Mouse (Mus musculus) right cerebral cortex, postnatal 14 days (tissue): ENCODE measurements at regions not wholly inside any gene's neighbourhood (a gene's known extent, or its start where the extent isn't known, plus 50 kb on each side); places are given as distances from the start of the nearest gene placed in this dataset.

Experiments
- DNase-seq: peaks from one replicate; pipeline ENCODE4 v3.0.0; 2022

- no peak for DNase-seq
These were observed 88.6 kb downstream of the Inhba start for GRCm38 (mm10) chr13:16100253-16100652.

DNA sequence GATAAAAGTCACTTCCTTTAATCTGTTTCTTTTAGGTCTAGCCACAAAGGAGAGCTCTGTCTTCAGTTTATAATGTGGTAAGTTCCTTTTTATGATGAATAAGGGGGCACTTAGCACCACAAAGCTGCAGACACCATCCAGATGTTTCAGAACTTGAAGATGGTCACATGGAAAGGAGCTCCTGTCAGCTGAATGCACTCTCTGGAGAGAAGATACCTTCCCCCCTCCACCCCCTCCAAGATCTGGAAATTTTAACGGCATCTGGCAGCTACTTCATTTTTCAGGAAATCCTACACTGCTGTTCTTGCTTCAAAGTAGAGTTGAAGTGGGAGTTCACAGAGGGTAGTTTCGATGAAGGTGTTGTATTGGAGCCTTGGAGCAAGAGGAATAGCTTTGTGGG lies 103.2 kb downstream of the Inhba start:
- DNase-seq, result no peak

DNA sequence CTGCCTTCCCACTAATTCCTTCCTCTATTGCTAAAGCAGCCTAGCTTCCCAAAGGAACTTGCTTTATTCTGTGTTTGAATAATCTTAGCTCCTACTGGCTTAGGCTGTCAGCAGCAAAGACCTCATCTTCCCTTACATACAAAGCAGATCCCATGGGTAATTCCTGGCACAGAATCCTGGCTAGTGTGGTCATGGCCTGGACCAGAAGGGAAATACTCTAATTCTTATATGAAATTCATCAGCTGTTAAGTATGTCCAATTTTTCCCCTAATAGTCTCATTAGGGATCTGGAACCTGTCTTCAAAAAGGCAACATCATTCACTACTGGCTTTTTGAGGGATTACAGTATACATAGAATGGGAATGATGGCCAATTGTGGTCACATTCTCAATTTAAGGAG lies 135.0 kb downstream of the Inhba start:
- DNase-seq, result no peak

DNA sequence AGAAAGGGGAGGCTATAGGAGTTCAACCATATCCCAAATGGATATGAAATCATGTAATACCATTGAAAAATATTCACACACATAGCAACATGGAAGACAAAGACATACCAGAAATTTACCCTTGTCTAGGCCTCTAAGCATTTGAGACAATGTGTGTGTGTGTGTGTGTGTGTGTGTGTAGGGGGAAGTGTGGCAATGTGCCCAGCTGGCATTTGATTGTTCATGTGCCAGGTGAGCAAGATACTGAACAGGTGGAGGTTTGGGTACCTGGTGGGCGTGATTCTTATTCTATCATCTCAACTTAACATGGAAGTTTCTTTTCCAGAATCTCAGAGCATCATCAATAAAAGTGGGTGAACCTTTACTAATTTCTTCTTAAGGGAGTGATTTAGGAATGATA lies 143.3 kb downstream of the Inhba start:
- no peak for DNase-seq

- DNase-seq, result no peak
These were observed 153.7 kb downstream of the Inhba start for GRCm38 (mm10) chr13:16165204-16165894.

- no peak for DNase-seq
These were observed 185.0 kb downstream of the Inhba start for GRCm38 (mm10) chr13:16196692-16197091.

GRCm38 (mm10) chr13:16200046-16200445 lies 188.4 kb downstream of the Inhba start:
- DNase-seq, result no peak

GRCm38 (mm10) chr13:16203147-16203546 lies 191.5 kb downstream of the Inhba start:
- DNase-seq, result no peak

DNA sequence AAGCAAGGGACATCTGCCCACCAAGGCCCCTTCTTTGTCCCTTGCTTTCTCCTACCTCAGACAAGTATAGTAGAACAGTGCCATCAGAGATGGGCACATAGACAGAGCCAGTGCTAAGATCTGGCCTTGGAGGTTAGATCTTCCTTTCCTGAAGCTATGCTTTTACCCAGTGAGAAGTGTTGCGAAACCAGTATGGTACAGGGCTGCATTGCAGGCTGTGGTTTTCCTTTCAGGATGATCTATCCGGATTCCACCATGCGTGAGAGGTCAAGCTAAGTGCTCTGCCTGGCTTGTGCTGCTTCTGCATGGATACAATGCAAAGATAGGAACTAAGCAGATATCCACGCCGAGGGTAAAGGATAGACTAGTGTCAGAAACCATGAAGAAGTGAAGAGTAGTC lies 192.4 kb downstream of the Inhba start:
- DNase-seq, result no peak

DNA sequence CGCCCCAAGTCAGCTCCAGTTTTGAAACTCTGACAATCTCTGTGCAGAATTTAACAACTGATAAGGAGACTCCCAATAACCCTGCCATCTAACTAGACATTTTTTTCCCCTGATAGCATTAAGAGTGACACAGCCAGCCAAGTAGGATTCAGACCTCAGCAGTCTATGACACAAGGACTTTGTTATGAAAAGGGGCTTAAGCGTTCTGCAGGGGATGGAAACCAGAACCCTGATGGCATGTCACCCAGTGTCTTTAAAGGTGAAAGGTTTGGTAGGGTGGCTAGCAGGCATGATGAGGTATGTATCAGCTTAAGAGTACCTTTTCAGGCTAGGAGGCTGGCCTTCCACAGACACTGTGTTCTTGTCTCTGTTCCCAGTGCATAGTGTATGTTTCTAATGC lies 199.8 kb downstream of the Inhba start:
- DNase-seq, result no peak

DNA sequence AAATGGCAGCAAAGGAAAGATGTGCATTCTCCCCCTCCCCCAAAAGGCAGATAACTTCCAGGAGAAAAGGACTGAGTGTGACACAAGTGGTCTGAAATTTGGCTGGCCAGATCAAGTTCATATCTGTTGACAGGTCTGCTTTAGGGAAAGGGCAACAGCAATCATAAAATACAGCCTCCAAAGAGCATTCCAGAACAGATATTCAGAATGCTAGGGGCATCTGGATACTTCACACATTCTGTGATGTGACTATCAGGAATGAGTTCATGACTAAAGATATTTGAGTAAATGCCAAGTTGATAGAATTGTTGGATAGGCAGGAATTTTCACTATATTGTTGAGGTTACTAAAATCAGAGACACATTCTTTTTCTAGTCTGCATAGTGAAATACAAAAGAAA lies 208.2 kb downstream of the Inhba start:
- DNase-seq, result no peak

DNA sequence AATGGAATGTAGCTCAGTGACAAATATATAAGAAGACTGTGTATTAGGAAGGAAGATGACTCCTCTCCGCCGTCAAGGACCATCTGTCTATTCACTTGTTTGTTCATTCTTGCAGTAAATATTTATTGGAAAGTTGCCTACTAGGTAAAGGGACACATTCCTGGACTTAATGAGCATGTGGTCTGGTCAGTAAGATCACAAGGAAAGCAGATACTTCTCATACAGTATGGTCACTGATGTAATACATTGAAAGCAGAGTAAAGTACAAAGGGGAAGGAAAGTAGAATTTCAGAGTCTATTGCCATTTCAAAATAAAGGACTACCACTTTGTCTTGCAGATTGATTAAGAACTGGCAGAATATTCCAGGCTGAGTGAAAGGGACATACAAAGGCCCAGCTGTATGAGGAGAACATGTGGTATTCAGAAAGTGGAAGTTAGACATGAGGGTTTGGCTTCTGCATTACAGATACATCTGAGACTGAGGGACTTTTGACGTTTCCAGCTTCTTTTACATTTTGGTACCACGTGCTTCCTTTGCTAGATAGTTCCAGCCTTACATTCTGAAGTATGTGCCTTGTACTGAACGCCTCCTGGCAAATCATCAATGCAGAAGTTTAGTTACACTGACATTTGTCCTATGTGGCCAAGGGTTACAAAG lies 211.4 kb downstream of the Inhba start:
- DNase-seq, result no peak

DNA sequence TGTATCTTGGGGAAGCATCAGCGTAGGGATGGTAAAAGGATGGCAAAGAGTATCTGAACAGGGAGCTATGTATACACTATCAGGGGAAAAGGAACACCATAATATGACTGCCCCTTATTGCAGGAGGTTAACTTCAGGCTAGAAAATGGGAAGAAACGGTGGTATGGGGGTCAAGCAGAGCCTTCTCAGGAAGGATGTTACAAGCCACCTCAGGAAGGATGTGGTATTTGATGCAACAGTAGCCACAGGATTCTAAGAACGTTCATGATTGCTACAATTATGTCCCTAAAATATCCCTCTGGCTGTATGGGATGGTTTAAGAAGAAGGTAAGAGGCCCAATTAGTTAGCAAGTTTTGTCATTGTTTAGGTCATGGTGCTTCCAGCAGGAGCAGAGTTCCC lies 249.5 kb downstream of the Inhba start:
- no peak for DNase-seq

DNA sequence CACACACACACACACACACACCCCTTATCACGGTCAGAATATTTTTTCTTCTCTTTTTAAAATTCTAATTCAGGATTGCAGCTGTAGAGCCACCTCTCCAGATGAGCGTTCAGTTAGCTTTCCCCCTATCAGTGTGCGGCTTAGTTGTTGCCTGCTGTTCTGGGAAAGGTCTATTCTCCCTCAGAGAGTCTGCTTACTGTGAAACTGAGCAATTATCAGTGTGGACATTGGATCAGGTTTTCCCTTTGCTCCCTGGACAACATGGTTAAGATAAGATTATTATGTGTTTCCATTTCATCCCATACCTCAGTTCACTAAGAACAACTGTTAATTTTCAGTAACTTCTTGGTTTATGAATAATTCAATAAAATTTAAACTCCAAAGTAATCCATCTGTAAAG lies 268.3 kb downstream of the Inhba start:
- DNase-seq, result no peak

- no peak for DNase-seq
These were observed 269.1 kb downstream of the Inhba start for GRCm38 (mm10) chr13:16280742-16281141.

DNA sequence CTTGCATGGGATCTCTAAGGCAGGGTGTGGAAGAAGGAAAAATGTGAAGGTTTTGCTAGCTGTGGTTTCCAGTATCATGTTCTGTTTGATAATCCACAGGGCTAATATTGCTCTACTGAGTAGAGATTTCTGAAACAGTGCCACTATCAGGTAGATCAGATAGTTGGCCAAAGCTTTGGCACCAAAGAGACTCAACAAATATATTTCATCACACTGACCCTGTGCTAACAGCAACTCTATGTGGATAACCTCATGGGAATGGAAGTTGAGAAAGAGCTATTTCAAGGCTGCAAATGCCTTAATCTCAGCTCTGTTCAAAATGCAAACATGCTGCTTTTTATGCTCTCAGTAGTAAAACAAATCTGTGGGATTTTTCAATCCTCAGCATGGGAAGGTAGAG lies 270.1 kb downstream of the Inhba start:
- DNase-seq, result no peak

GRCm38 (mm10) chr13:16282230-16282629 lies 270.6 kb downstream of the Inhba start:
- DNase-seq, result no peak

GRCm38 (mm10) chr13:16283336-16283735 lies 271.7 kb downstream of the Inhba start:
- DNase-seq, result no peak

DNA sequence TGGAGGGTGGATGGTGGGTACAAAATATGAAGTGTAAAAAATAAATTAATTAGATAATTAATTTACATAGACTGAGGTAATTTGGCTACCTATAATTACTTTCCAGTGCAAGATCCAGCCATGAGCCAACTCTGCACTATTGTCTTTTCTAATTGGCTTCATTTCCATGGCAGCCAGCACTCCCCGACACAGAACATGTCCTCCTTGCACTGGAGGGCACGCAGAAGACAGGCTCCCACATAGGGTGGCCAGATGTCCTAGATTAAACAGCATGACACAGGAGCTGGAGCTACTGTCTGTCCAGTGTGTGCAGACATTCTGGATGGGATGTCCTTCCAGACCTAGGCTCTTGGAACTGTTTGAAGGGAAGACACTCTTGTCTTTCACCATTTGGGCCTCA lies 278.0 kb downstream of the Inhba start:
- no peak for DNase-seq

DNA sequence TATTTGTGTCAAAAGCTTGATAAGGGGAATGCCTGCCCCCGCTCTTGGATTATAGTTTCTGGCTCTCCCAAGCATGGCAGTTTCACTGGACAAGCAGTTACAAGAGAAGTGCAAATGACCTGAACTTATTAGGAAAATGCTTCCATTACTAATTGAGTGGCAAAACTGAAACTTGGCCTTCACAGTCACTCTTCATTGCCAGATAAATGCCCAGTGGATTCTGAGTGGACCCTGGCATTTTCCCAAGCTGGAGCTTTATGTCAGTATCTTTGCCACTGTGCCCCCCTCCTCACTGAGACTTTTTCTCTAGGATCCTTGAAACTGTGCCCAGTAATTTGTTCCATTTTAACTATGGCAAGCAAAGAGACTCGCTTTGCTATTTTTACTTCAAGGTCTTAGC lies 279.1 kb downstream of the Inhba start:
- DNase-seq, result no peak

GRCm38 (mm10) chr13:16291661-16292291 lies 280.1 kb downstream of the Inhba start:
- DNase-seq, result no peak

- no peak for DNase-seq
These were observed 288.1 kb downstream of the Inhba start for GRCm38 (mm10) chr13:16299756-16300155.

GRCm38 (mm10) chr13:16314669-16315068 lies 303.0 kb downstream of the Inhba start:
- DNase-seq, result no peak

DNA sequence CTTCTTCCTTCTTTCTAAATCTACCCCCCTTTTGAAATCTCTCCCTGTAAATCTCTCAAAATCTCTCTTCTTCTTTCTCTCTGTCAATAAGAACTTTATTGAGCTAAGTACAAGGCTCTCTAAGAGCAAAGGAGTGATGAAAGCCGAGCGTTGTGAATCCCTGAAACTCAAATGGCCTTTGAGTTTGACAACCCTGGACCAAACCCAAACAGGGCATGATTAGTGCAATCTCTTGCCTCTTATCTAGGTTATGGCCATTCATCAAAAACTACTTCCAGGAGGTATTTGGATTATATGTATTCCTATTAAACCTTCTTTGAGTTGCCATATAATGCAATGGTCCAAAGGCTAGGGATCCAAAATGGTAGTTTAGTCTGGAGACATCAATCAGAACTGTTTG lies 304.0 kb downstream of the Inhba start:
- DNase-seq, result no peak

DNA sequence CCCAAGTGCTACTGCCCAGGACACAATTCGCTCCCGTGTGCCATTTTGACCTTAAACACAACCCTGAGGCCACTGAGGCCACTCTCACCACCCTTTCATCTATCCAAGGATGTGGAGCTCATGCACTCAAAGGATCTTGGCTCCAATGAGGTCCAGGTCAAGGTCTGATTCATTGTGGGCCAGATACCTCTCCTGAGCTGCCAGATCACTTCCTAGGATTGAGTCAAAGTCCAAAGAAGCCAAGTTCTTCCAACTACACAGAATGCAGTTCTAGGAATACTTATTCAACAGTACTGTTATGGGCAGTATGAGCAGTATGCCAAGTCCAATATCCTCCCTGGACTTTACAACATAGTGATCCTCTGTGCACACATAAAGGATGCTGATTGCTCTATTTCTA lies 304.9 kb downstream of the Inhba start:
- no peak for DNase-seq
